Mouse (Mus musculus): ENCODE results near the gene Bckdhb.

Gene Bckdhb

GRCm38 (mm10) chr9:84109777-84110478 is 185.0 kb downstream of the Bckdhb start:
- DNase-seq, result no peak

GRCm38 (mm10) chr9:84110616-84111015 is 185.7 kb downstream of the Bckdhb start:
- no peak for DNase-seq

DNA sequence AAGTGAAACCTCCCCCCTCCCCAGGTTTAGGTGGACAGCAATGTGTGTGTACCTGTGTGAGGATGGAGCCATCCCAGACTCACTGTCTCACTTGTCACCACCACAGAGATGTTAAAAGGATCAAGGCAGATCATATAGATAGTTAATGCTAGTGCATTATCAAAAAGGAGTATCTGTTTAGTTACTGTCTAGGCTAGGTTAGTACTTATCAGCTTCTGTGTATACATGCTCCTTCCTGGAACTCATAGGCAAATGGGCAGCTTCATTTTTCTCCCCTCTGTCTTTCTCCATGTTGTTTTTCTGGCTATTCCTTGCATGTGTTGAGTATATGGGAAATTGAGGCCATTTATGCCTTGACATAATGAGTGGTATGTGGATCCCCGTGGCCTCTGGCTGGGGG is 187.4 kb downstream of the Bckdhb start:
- no peak for DNase-seq

- no peak for DNase-seq
Observed at GRCm38 (mm10) chr9:84112842-84113568, 188.1 kb downstream of the Bckdhb start.

- DNase-seq, result no peak
Observed at GRCm38 (mm10) chr9:84114254-84114653, 189.3 kb downstream of the Bckdhb start.

GRCm38 (mm10) chr9:84117337-84117736 is 192.4 kb downstream of the Bckdhb start:
- no peak for DNase-seq

GRCm38 (mm10) chr9:84124996-84125395 is 200.1 kb downstream of the Bckdhb start:
- DNase-seq, result no peak

DNA sequence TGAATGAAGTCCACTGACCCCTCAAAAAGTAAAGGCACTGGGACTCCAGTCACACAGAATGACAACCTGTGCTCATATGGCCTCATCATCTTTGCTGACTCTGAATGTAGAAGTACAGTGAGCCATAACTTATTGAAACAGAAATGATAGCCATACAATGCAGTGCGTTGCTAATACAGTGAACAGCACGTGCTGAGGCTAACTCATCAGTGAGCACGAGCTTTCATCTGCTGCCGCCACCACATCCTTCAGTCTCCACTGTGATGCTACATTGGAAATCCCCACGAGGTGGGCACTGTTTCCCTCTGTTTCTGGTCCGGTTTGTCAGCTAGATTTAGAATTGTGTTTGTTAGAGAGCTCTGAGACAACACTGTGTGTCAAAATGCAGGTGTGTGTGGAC is 205.4 kb downstream of the Bckdhb start:
- DNase-seq, result no peak

DNA sequence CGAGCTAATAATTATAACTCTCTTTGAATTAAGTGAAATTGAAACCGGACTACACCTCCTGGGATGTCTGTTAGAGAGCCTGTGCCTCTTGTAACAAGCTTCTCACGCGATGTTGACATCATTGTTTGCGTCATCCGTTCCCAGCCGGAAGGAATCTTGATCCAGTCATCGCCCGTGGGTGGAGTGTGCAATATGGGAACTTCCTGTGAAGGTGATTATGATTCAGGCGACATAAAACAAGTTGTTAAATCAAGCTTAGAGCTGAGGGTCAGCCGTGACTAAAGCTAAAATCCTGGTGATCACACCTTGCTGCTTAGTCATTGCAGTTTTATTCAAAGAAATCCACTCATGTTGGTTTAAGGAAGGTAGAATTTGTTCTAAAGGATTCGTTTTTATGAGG is 210.1 kb downstream of the Bckdhb start:
- no peak for DNase-seq

DNA sequence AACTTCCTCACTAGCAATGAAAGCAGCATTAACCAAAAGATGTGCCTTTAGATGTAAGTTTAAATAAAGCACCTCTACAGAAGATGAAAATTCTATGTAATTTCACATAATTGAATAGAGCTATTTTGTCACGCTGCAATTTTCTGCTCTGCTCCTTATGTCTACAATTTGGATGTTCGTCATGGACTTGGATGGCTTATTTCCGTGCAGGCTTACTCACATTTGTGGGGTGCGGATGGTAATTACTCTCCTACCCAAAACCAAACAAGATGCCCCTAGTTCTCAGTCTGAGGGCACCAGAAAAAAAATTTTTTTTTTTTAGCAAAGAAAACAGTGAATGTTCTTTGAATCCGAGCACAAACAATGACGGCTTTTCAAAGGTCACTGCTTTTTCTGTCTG is 212.2 kb downstream of the Bckdhb start:
- DNase-seq, result no peak

GRCm38 (mm10) chr9:84148124-84148523 is 223.2 kb downstream of the Bckdhb start:
- no peak for DNase-seq

All from kidney, adult 9 months (tissue).